Mouse (Mus musculus) left cerebral cortex, postnatal 14 days (tissue): ENCODE measurements around the gene Pnpla6. TPM values are rescaled to one million over a fixed set of nuclear protein-coding genes. Genes with fewer than 3 reads are reported as not detected.

Source experiments
- DNase-seq, 2 experiments: peaks; one replicate each; pipeline ENCODE4 v3.0.0; 2021 to 2022; ENCODE audit warnings: low spot score in 2 of 2, mixed read lengths in 1 of 2
- intact Hi-C: fragments of 180-260 bp; cut with DNase I; formaldehyde crosslinking; loops from one replicate; pipeline ENCODE4 v1.15.1; 2025
- long read RNA-seq, 2 experiments: library from polyadenylated mRNA; stranded (forward); transcript quantifications; one replicate each; pipeline ENCODE4 v2.0.0; 2021
- total RNA-seq, 2 experiments: library from RNA; stranded (reverse); gene quantifications; 2 replicates each; pipeline ENCODE4 v1.2.3; 2021

Pnpla6 gene
- 10 to 100 TPM; 70.2 to 74.8 TPM for total RNA-seq
- long read RNA-seq, experiment 1, partial matches to known transcripts: 31 of 49 reads
- long read RNA-seq, experiment 1, other reads (novel, unspliced or antisense): 18 of 49 reads
- long read RNA-seq, experiment 2, full-length matches to known transcripts: 3 of 45 reads
- long read RNA-seq, experiment 2, partial matches to known transcripts: 26 of 45 reads
- long read RNA-seq, experiment 2, other reads (novel, unspliced or antisense): 16 of 45 reads

- intact Hi-C loops: no loop called here
- peak; percentile 86 to 92 for DNase-seq
These were observed at the start of gene Pnpla6 for GRCm38 (mm10) chr8:3515260-3515671. Gene Pnpla6 (plus strand): TSS chr8:3515384.

GRCm38 (mm10) chr8:3467006-3467885 is 47.9 kb upstream of the Pnpla6 start, which contains the start of gene Pex11g:
Gene Pex11g (minus strand): TSS chr8:3467680.
- intact Hi-C loops: no loop called here

GRCm38 (mm10) chr8:3467886-3468545 is 47.2 kb upstream of the Pnpla6 start:
- intact Hi-C loops: no loop called here
- DNase-seq: no peak

More at GRCm38 (mm10) chr8:3467006-3467885, 47.9 kb upstream of the Pnpla6 start, which contains the start of gene Pex11g:
- DNase-seq: peak; percentile 85 to 87

- intact Hi-C loops: no loop called here
- DNase-seq: no peak
These were observed 46.3 kb upstream of the Pnpla6 start for GRCm38 (mm10) chr8:3468838-3469237.

GRCm38 (mm10) chr8:3470562-3470961 is 44.6 kb upstream of the Pnpla6 start, which contains the start of gene Tex45:
Gene Tex45 (plus strand): TSS chr8:3470862.
- intact Hi-C loops: no loop called here
- DNase-seq: no peak

GRCm38 (mm10) chr8:3475715-3476429 is 39.3 kb upstream of the Pnpla6 start:
- DNase-seq: peak in 1 of 2 experiments; percentile 22
- intact Hi-C loops: no loop called here

GRCm38 (mm10) chr8:3480221-3480785 is 34.9 kb upstream of the Pnpla6 start:
- intact Hi-C loops: no loop called here
- no peak for DNase-seq

- DNase-seq: no peak
- intact Hi-C loops: no loop called here
These were observed 33.6 kb upstream of the Pnpla6 start for GRCm38 (mm10) chr8:3481605-3482004.

- DNase-seq: no peak
- intact Hi-C loops: no loop called here
These were observed 32.9 kb upstream of the Pnpla6 start for GRCm38 (mm10) chr8:3482240-3482740.

GRCm38 (mm10) chr8:3483546-3483945 is 31.6 kb upstream of the Pnpla6 start:
- intact Hi-C loops: no loop called here
- no peak for DNase-seq

GRCm38 (mm10) chr8:3485192-3485591 is 30.0 kb upstream of the Pnpla6 start:
- DNase-seq: no peak
- intact Hi-C loops: no loop called here

GRCm38 (mm10) chr8:3492901-3493844 is 22.0 kb upstream of the Pnpla6 start, which contains the start of gene Zfp358:
Gene Zfp358 (plus strand): TSS chr8:3493138.
- intact Hi-C loops: no loop called here
- DNase-seq: peak; percentile 61 to 75

GRCm38 (mm10) chr8:3493845-3494208 is 21.4 kb upstream of the Pnpla6 start:
- intact Hi-C loops: no loop called here
- DNase-seq: no peak

GRCm38 (mm10) chr8:3495578-3496427 is 19.4 kb upstream of the Pnpla6 start:
- DNase-seq: no peak
- intact Hi-C loops: no loop called here

- no peak for DNase-seq
- intact Hi-C loops: no loop called here
These were observed 18.8 kb upstream of the Pnpla6 start for GRCm38 (mm10) chr8:3496428-3496748.

GRCm38 (mm10) chr8:3498583-3498982 is 16.6 kb upstream of the Pnpla6 start:
- intact Hi-C loops: no loop called here
- DNase-seq: no peak

- no peak for DNase-seq
- intact Hi-C loops: no loop called here
These were observed 15.4 kb upstream of the Pnpla6 start for GRCm38 (mm10) chr8:3499751-3500150.
